Mouse (Mus musculus) gastrocnemius, adult 18-20 months (tissue): ENCODE data around the gene Dmgdh. TPM values are rescaled to one million over a fixed set of nuclear protein-coding genes. Genes with fewer than 3 reads are reported as not detected.

ENCODE experiments used
- DNase-seq: peaks from one replicate; pipeline ENCODE4 v3.0.0; 2021; ENCODE audit warnings: low spot score
- long read RNA-seq, 2 experiments: library from polyadenylated mRNA; stranded (forward); transcript quantifications; one replicate each; pipeline ENCODE4 v2.0.0; 2021
- total RNA-seq, 2 experiments: library from RNA; stranded (reverse); gene quantifications; 2 replicates each; pipeline ENCODE4 v1.2.3; 2021

Dmgdh gene
- under 1 TPM in 1 of 2 experiments, not detected in 1; 0.14 TPM for total RNA-seq
- long read RNA-seq, experiment 1 = 0 reads
- long read RNA-seq, experiment 2 = 0 reads

DNA sequence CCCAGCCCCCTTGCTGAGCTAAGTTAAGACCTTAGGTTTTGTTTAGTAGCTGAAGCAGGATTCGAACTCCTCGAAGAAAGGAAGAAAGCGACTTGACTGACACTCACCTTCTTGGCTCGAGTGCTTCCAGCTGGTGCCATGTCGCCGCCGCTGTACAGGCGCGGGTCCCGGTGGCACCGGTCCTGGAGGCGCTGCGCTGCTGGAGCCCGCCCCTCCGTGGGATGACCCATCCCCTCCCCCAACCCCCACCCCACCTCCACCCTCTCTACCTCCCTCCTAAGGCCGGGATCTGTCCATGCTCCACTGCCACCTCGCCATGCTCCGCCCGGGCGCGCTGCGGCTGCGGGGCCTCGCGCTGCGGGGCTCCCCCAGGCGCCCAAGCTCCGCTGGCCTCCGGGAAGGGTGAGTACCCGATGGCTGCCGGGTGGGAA is at the start of gene Dmgdh, which contains the start of gene Bhmt2:
Gene Dmgdh, plus strand, starts transcription at position 303 of the 431 bp plus-strand sequence.
Gene Bhmt2, minus strand, starts transcription at position 172 of the 431 bp plus-strand sequence.
- no peak for DNase-seq

GRCm38 (mm10) chr13:93628861-93629260 is 45.4 kb upstream of the Dmgdh start:
- DNase-seq = no peak

- no peak for DNase-seq
These were observed 43.1 kb upstream of the Dmgdh start for GRCm38 (mm10) chr13:93630941-93631705.

DNA sequence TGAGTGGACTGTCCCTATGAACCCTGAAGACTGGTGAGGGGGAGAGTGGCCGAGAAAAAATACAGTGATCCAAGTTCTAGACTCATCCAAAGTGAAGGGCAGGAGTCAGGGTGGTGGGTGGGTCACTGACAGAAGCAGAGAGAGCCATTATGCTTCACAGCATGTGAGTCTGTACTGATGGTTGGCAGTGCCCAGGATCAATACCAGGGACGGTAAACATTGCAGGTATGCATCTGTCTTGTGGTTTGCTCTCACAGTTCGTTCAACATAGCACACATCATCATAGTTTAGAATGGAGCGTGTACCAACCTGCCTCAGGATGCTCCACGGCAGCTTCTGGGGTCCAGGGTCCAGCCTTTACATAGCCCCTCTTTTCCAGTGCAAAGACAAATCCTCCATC is 41.3 kb upstream of the Dmgdh start:
- no peak for DNase-seq

DNA sequence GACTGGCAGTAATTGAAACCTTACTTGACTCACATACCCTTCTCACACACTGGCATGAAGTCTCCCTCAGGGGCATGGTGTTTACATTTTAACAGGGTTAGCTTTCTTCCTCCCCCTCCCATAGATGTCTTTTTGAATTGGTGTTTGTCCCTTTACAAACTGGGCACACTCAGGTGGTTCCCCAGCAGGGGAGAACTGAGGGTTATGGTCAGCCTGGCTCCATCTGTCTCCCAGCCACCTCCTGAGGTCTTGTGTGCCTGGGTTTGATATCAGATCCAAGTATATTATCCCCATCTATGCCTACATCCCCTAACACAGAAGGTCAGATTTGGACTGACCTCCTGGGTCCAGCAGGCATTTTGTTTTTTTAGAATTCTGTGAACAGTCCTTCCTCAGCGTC is 37.7 kb upstream of the Dmgdh start:
- no peak for DNase-seq

DNA sequence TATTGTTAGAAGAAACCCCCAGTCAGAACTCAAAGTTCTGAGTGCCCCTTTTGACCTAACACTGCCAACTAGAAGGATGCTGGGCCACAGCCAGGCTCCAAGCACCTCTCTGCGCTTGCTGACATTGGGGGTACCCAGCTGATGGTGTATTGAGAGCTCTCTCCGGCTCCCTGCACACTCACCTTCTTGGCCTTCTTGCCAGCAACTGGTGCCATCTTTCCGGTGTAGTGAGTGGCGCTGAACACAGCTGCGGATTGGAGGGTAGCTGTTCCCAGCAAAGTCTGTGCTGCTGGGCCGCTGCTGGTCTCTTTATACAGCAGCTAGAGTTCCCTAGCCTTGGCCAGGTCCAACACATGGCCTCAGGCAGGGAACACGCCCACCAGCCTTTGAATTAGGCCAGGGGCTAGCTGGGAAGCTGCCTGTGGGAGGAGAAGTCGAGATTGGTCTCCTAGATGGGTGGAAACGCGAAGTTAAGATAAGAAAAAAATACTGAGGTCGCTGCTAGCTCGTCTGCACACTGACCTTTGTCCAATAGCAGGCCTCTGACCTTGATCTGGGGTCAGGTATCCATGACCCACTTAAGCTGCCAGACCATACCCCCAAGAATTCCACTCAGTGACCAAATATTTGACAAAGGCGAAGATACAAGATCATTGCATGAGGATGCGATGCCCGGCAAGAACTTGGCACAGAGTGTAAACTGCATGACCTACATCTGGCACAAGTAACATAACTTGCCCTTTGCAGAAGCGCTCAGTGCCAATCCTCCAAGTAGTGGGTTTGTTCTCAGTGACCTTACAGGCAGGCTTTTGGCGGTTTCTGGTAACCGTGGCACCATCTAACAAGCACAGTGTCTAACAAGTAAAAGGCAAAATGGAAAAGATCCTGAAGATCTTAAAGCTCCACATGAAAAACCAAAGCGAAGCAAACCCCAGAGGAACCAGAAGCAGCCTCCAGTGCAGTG is 36.7 kb upstream of the Dmgdh start, which contains the start of gene Bhmt:
Gene Bhmt, minus strand, starts transcription at position 680 of the 964 bp plus-strand sequence.
- no peak for DNase-seq

DNA sequence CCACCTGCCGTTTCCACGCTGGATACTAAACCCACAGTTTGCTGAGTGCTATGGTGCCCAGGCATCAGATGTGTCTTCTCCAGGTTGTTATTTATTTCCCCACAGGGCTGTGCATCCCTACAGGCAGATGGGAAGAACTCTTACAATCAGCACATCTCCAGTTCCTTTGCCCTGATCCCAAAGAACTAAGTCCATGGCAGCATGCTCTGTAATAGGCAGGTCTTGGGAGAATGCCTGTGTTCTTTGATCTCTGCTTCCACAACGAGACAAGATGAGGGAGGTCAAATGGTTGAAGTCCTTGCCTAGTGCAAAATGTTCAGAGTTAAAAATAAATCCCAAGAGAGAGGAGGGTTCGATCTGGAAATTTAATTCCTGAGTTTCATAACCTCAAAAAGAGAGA is 34.6 kb upstream of the Dmgdh start:
- no peak for DNase-seq

DNA sequence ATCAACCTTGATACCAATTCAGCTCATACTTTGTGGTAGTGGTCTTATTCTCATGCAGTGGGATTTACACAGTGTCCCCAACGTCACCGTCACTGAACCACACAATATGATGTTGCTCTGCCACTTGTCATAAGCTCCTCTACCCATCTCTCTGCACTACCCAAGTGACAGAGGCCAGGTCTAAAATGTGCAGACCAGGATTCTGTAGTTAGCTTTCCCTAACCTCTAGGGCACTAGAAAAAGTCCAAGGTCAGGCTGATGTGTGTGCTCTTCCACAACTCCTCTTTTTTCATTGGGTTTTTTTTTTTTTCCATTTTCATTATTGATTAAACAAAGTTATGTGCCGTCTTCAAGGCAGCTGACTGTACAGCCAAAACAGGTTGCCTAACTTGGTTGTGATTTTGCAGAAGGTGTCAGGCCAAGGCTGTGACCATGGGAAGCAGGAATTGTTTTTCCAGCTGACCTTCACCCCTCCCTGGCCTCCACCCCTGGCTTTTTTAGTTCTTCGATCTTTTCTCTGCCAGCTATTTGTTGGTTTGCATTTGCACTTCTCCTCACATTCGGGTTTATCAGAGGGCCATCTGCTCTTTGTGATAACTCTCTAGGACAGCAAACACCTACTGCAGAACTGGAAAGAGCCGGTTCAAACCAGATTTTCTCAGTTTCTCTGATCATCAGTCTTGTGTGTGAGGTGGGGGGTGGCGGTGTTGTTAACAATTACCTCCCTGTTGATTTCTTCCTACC is 25.7 kb upstream of the Dmgdh start:
- DNase-seq = no peak

DNA sequence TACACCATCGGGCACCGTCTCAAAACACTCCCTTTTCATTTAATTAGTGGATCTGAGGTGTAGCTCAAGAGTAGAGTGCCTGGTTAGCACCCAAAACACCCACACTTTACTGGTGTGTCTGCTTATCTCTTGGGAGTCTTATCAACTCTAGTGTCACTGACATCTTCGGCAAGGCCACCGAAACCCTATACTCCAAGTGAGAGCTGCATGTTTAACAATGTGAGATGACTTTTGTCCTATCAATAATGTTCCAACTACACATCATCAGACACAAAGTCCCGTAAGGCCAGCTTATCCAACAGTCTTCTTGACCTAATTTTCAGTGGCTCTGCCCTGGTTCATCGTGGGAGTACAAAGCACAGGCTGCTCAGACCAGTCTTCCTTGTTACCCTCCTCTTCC is 20.9 kb upstream of the Dmgdh start:
- no peak for DNase-seq

DNA sequence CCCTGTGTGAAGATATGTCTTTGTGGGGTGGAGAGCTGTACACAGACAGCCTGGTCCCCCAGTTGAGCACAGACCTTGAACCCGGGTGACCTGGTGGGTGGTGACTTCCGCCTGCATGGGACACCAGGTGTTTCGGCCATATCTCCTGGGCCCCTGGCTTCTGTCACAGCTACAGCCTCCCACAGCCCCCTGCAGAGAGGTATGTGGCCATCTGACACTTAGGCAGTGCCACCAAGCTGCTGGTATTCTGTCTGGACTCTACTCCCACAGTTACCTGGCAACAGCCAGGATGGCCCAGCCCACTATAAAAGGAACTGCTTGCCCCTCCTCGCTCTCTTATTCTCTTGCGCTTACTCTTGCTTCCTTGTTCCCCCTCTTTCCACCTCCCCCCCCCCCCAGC is 16.3 kb upstream of the Dmgdh start:
- DNase-seq = no peak

- DNase-seq = no peak
These were observed 6.6 kb upstream of the Dmgdh start for GRCm38 (mm10) chr13:93667586-93667985.

GRCm38 (mm10) chr13:93672371-93672770 is 1.9 kb upstream of the Dmgdh start:
- no peak for DNase-seq

DNA sequence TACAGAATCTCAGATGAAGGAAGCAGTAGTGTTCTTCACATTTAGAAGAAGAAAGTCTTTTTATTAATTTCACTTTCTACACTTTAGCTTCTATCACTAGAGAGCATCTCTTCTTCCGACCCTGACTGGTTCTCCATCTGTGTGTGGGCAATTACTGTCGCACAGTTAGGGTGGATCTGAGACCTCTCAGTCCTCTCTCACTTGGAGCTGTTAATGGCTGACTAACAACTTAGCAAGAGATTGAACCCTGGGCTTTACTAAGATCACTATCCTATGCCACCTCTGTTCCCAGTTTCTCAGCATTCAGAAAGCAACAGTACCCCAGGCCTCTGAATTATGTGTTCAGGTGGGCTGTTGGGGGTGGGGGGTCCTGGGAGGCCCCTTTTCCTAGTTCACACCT is 937 bp upstream of the Dmgdh start:
- no peak for DNase-seq

- no peak for DNase-seq
These were observed 2.6 kb downstream of the Dmgdh start for GRCm38 (mm10) chr13:93676864-93677263.

DNA sequence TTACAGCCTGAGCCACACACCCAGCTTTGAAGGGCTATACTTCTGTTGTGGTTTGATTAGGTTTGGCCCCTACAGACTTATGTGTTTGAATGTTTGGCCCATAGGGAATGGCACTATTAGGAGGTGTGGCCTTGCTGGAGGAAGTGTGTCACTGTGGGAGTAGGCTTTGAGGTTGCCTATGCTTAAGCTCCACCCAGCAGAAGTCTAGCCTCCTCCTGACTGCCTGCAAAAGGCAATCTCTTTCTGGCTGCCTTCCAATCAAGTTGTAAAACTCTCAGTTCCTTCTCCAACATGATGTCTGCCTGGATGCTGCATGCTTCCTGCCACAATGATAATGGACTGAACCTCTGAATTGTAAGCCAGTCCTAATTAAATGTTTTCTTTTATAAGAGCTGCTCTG is 9.1 kb downstream of the Dmgdh start:
- no peak for DNase-seq

GRCm38 (mm10) chr13:93685226-93685625 is 11.0 kb downstream of the Dmgdh start:
- no peak for DNase-seq

DNA sequence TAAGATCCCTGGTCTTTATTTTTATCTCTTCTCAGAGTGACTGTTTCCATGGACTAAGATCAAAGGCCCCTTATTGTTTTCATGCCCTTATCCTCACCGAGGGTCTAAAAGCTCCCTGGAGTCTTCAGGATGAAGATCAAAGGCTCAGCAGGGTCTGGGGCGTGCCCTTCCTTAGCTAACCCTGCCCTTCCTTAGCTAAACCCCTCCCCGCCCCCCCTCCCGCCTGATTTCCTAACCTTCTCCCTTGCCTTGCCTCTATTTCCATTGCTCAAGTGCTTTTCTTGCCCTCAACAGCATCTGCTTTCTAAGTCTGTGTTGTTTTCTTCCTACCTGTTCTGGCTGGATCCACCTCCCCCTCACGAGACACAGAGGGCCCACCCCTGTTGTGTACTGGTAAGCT is 13.1 kb downstream of the Dmgdh start:
- DNase-seq = no peak

GRCm38 (mm10) chr13:93689566-93689965 is 15.3 kb downstream of the Dmgdh start:
- DNase-seq = no peak

- no peak for DNase-seq
These were observed 16.6 kb downstream of the Dmgdh start for GRCm38 (mm10) chr13:93690821-93691220.

DNA sequence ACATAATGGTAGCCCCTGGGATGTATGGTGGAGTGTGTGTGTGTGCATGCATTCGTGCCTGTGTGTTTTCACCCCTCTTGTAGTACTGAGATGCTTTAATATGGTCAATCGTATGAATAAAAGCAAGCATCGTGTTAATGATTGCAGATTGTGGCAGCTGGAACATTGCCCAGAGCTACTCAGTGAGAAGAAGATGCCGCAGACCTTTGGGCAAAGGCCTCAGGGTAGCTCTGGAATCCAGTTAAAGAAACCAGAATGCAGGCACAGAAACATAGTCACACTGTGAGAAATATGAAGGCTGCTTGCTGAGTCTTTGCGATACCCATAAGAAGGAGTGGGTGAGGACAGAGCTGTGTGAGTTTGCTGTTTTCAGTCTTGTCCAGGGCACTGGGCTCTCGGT is 24.6 kb downstream of the Dmgdh start:
- no peak for DNase-seq

DNA sequence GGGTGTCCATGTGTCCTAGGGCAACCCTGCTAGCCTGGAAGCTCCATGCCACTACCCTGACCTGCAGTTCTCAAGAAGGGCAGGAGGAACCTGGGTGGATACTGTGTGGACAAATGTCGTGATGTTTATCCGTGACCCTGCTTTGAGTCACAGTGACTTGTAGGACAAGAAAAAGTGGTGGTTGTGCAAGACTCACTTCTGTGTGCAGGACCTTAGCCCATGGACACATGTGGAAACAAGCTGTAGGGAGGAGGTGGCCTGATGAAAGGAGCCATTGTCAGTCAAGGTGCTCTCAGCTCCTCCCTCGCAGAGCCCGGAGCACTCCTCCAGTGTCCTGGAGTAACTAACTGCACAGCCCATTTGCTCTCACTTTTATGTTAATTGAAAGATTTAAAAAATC is 31.5 kb downstream of the Dmgdh start:
- no peak for DNase-seq
